Mouse (Mus musculus) thymus, adult 2 months (tissue): ENCODE measurements around the gene Slc13a2. TPM values are rescaled to one million over a fixed set of nuclear protein-coding genes. Genes with fewer than 3 reads are reported as not detected.

ENCODE experiments used
- DNase-seq: peaks from one replicate; pipeline ENCODE4 v3.0.0; 2021
- H3K27ac ChIP-seq: fragments of 200-500 bp; 2 replicates; pipeline ENCODE4 v1.5.1; 2012; ENCODE audit warnings: low read length, control low read depth; ENCODE audit not compliant: control insufficient read depth, insufficient read depth
- H3K27me3 ChIP-seq: fragments of 200-500 bp; 2 replicates; pipeline ENCODE4 v1.6.1; 2012; ENCODE audit warnings: mild to moderate bottlenecking, low read length, moderate library complexity, mixed read lengths; ENCODE audit not compliant: control insufficient read depth, insufficient read depth
- H3K36me3 ChIP-seq: fragments of 200-500 bp; 2 replicates; pipeline ENCODE4 v1.6.1; 2012; ENCODE audit warnings: mild to moderate bottlenecking, low read length, moderate library complexity; ENCODE audit not compliant: control insufficient read depth, insufficient read depth
- H3K4me1 ChIP-seq: fragments of 200-500 bp; replicated peaks from 2 replicates; pipeline ENCODE4 v1.6.1; 2012; ENCODE audit warnings: low read length; ENCODE audit not compliant: control insufficient read depth, insufficient read depth
- H3K4me3 ChIP-seq: fragments of 200-500 bp; 2 replicates; pipeline ENCODE4 v1.5.1; 2012; ENCODE audit warnings: mild to moderate bottlenecking, low read length, control low read depth, moderate library complexity; ENCODE audit not compliant: control insufficient read depth, insufficient read depth
- CTCF ChIP-seq: fragments of 200-500 bp; IDR thresholded peaks from 2 replicates; pipeline ENCODE4 v1.5.1; 2012; ENCODE audit warnings: mild to moderate bottlenecking, control low read depth, low read length, moderate library complexity, borderline replicate concordance; ENCODE audit not compliant: control insufficient read depth, poor library complexity, insufficient read depth; ENCODE audit errors: extremely low read depth
- POLR2A ChIP-seq: fragments of 200-500 bp; IDR thresholded peaks from 2 replicates; pipeline ENCODE4 v1.6.1; 2012; ENCODE audit warnings: mild to moderate bottlenecking, low read length, control low read depth, moderate library complexity; ENCODE audit not compliant: control insufficient read depth, poor library complexity, insufficient read depth; ENCODE audit errors: extremely low read depth
- WGBS: fragments of 180-500 bp; shearing (Covaris S2); methylation state at CpG from one replicate; pipeline ENCODE4 v1.1.7; 2018; 5-methylcytosine and 5-hydroxymethylcytosine counted together
- polyA plus RNA-seq: library from polyadenylated mRNA; depleted of rRNA; stranded (reverse); fragments of >200 nt; gene quantifications from 2 replicates; pipeline ENCODE4 v1.2.3, GENCODE M21; 2012

Slc13a2 gene
- polyA plus RNA-seq, 1 experiment = 0.61 TPM

DNA sequence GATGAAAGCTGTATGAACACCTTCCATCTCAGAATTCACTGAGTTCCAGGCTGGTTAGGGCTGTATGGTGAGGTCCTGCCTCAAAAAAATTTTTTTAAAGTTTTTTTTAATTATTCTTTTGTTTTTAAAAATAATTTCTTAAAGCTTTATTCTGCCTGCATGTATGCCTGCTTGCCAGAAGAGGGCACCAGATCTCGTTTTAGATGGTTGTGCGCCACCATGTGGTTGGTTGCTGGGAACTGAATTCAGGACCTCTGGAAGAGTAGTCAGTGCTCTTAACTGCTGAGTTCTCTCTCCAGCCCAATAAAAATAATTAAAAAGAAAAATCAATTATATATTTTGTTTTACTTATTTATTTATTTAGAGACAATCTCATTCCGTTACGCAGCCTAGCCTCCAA is 31.7 kb upstream of the Slc13a2 start:
- 30% methylated on average over 4 of the region's 4 CpGs for WGBS
- no peaks in the 10 kb centered on the region for H3K4me1 ChIP-seq
- no peak overlapping the region for H3K27ac ChIP-seq
- TF ChIP-seq POLR2A (no peak), CTCF (no peak)
- no peaks in the 10 kb centered on the region for H3K36me3 ChIP-seq
- no peaks in the 10 kb centered on the region for H3K27me3 ChIP-seq
- peak; percentile 71 for DNase-seq
- H3K4me3 ChIP-seq = no peak overlapping the region

DNA sequence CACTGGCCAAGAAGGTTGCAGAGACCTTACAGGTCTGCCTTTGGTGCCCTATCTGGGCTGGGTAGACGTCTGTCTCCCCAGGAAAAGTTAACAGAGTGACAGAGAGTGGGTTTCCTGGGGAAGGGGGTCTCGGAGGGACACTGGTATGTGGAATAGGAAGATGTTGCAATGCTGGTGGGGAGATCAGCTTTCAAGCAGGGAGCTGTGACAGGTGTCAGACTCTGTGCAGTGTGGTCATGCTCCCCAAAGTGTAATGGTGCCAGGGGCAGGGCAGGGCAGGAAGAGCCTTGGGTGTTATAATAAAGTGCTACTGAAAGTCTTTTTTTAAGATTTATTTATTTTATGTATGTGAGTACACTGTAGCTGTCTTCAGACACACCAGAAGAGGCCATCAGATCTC is 28.3 kb upstream of the Slc13a2 start:
- WGBS = 47% methylated on average over 2 of the region's 2 CpGs
- Histone ChIP-seq H3K4me1 (no peaks in the 10 kb centered on the region), H3K27me3 (no peaks in the 10 kb centered on the region), H3K36me3 (no peaks in the 10 kb centered on the region), H3K27ac (no peak overlapping the region), H3K4me3 (no peak overlapping the region)
- TF ChIP-seq POLR2A = no peak
- no peak for TF ChIP-seq CTCF
- DNase-seq = no peak

DNA sequence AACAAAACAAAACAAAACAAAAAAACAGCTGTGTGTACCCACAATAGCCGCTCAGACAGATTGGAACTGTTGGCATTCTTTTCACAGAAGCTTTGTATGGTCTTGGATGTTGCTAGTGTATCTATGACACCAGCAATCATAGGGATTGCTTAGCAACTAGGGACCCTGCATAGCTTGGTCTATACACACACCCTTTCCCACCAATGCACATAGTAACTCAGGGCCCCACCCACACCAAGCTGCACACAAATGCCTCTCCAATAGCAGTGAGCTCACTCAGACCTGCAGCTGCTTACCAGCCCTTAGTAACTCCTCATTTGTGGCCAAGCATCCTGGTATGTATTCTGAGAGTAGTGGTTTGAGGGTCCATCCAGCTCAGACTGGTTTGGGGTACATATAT is 26.2 kb upstream of the Slc13a2 start:
- no peaks in the 10 kb centered on the region for H3K4me1 ChIP-seq
- 89% methylated on average over 1 of the region's 1 CpGs for WGBS
- H3K27me3 ChIP-seq = no peaks in the 10 kb centered on the region
- DNase-seq = no peak
- no peak overlapping the region for H3K4me3 ChIP-seq
- H3K27ac ChIP-seq = no peak overlapping the region
- H3K36me3 ChIP-seq = no peaks in the 10 kb centered on the region
- no peak for TF ChIP-seq POLR2A
- no peak for TF ChIP-seq CTCF

DNA sequence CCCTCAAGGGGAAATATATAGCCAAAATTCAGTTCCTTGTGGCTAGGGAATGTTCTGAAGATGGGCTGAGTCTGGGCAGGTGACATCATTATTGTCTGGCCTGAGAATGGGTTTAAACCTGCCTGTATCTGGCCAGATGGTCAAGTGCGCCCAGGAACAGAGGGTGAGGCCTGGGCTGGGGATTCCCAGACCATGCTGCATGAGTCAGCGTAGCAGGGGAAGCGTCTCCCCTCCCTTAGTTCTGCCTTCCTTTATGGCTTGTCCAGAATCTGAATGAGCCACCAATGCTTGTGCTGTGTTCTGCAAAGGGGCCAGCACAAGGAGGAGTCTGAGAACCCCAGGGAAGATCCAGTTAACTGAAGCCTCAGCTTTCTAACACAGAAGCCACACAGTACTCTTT is 25.2 kb upstream of the Slc13a2 start:
- no peak overlapping the region for H3K4me3 ChIP-seq
- TF ChIP-seq POLR2A = no peak
- no peak for TF ChIP-seq CTCF
- H3K36me3 ChIP-seq = no peaks in the 10 kb centered on the region
- no peaks in the 10 kb centered on the region for H3K27me3 ChIP-seq
- no peak overlapping the region for H3K27ac ChIP-seq
- WGBS = 56% methylated on average over 3 of the region's 3 CpGs
- no peak for DNase-seq
- no peaks in the 10 kb centered on the region for H3K4me1 ChIP-seq

DNA sequence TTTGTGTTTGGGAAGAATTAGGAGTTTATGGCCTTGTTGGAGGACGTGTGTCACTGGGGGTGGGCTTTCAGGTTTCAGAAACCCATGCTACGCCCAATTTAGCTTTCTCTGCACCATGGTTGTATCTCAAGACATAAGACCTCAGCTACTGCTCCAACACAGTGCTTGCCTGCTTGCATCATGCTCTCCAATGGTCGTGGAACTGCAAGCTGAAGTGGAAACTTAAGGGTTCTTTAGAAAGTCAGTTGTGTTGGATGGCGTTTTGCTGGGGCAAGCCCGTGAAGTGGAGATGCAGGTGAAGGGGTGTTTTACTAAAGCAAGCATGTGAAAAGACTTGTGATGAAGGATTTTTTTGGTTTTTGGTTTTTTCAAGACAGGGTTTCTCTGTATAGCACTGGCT is 21.1 kb upstream of the Slc13a2 start:
- Histone ChIP-seq H3K4me3 (no peak overlapping the region), H3K4me1 (no peaks in the 10 kb centered on the region), H3K27me3 (no peaks in the 10 kb centered on the region), H3K36me3 (no peaks in the 10 kb centered on the region), H3K27ac (no peak overlapping the region)
- no peak for DNase-seq
- no peak for TF ChIP-seq CTCF
- TF ChIP-seq POLR2A = no peak
- WGBS = 93% methylated on average over 5 of the region's 5 CpGs

DNA sequence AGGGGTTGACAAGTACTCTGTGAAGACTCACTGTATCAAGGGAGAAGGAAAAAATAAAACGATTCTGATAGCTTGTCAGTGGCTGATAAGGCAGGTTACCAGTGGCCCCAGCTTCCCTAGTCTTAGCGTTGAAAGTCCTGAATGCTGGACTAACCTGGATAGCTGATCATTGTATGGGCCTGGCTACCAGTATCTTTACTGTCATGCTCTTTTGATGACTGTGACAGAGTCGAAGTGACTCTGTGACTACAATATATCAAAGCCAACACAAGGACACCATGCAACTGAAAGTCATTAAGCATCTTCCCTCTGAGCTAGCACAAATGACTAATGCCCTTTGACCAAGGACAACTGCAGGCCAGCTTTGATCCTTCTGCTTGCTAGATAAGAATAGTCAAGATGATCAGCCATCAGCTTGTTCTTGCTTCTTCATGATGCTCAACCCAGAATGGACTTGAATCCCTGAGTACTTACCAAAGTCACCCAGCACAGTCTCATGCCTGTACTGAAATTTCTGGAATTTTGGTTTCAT is 16.4 kb upstream of the Slc13a2 start:
- Histone ChIP-seq H3K4me1 (peaks cover 5% of the 10 kb centered on the region; the same call in 1 of the 2 replicates), H3K4me3 (no peak overlapping the region), H3K36me3 (no peaks in the 10 kb centered on the region), H3K27ac (no peak overlapping the region), H3K27me3 (no peaks in the 10 kb centered on the region)
- no peak for DNase-seq
- 89% methylated on average over 3 of the region's 3 CpGs for WGBS
- TF ChIP-seq POLR2A = no peak
- no peak for TF ChIP-seq CTCF

DNA sequence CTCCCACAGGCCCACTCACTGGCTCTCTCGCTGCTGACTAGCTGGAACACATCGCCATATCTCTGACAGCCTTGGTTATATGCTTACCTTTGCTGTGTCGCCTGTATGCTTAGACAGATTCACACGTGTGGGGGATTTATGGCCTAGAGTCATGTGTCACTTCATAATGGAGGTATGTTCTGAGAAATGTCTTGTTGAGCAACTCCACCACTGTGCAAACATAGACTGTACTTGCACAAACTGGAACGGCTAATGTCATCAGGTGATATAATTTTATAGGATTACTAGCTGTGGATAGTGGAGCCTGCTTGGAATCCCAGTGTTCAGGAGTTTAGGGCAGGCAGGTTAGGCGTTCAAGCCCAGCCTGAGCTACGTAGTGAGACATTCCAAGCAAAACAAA is 15.2 kb upstream of the Slc13a2 start:
- 94% methylated on average over 7 of the region's 7 CpGs for WGBS
- DNase-seq = no peak

More for the DNA sequence above, 15.2 kb upstream of the Slc13a2 start:
- Histone ChIP-seq H3K4me1 (peaks cover 5% of the 10 kb centered on the region; the same call in 1 of the 2 replicates), H3K27ac (no peak overlapping the region), H3K27me3 (no peaks in the 10 kb centered on the region), H3K36me3 (no peaks in the 10 kb centered on the region), H3K4me3 (no peak overlapping the region)
- TF ChIP-seq CTCF (no peak), POLR2A (no peak)
